Mouse (Mus musculus) lung, embryonic 15.5 days (tissue): ENCODE measurements around the gene Ndufs2. TPM values are rescaled to one million over a fixed set of nuclear protein-coding genes. Genes with fewer than 3 reads are reported as not detected.

Experiments
- ATAC-seq: fragments of 200-750 bp; cut with Nextera tagmentation; 2 replicates; pipeline ENCODE4 v1.8.0; 2017; ENCODE audit warnings: moderate number of reproducible peaks, borderline replicate concordance; ENCODE audit not compliant: low FRiP score, low TSS enrichment; ENCODE audit errors: extremely low read depth
- H3K27ac ChIP-seq: fragments of 300-500 bp; sonication (generic); 2 replicates; pipeline ENCODE4 v1.5.1; 2015; ENCODE audit warnings: moderate library complexity, mild to moderate bottlenecking, inconsistent platforms
- H3K27me3 ChIP-seq: fragments of 300-500 bp; sonication (generic); 2 replicates; pipeline ENCODE4 v1.6.1; 2015; ENCODE audit warnings: inconsistent platforms
- H3K36me3 ChIP-seq: fragments of 300-500 bp; sonication (generic); 2 replicates; pipeline ENCODE4 v1.6.1; 2015; ENCODE audit warnings: inconsistent platforms
- H3K4me1 ChIP-seq: fragments of 300-500 bp; sonication (generic); 2 replicates; pipeline ENCODE4 v1.6.1; 2015; ENCODE audit warnings: inconsistent platforms
- H3K4me2 ChIP-seq: fragments of 300-500 bp; sonication (generic); 2 replicates; pipeline ENCODE4 v1.6.1; 2015; ENCODE audit warnings: inconsistent platforms, mild to moderate bottlenecking, moderate library complexity
- H3K4me3 ChIP-seq: fragments of 300-500 bp; sonication (generic); 2 replicates; pipeline ENCODE4 v1.5.1; 2015; ENCODE audit warnings: mild to moderate bottlenecking, inconsistent platforms
- H3K9ac ChIP-seq: fragments of 300-500 bp; sonication (generic); 2 replicates; pipeline ENCODE4 v1.6.1; 2015; ENCODE audit warnings: inconsistent platforms
- H3K9me3 ChIP-seq: fragments of 300-500 bp; sonication (generic); 2 replicates; pipeline ENCODE4 v1.6.1; 2016; ENCODE audit warnings: inconsistent platforms
- whole genome bisulfite sequencing: fragments of 180-500 bp; shearing (Covaris S2); methylation state at CpG from one replicate; pipeline ENCODE4 v1.1.7; 2015; 5-methylcytosine and 5-hydroxymethylcytosine counted together
- polyA plus RNA-seq: library from polyadenylated mRNA; unstranded; fragments of >200 nt; fragmentation: Nextera tagmentation; extraction: Ambion mirVana; gene quantifications from 2 replicates; pipeline ENCODE4 v1.2.1, GENCODE M21; 2015

The Ndufs2 gene
- polyA plus RNA-seq, 1 experiment from 2014 or later: 241 TPM

GRCm38 (mm10) chr1:171263185-171263611 is 12.0 kb upstream of the Ndufs2 start:
- Histone ChIP-seq H3K4me1 (peaks cover 38% of the 10 kb centered on the region), H3K4me3 (no peak overlapping the region), H3K36me3 (no peaks in the 10 kb centered on the region), H3K27ac (peak overlapping the region; percentile 97), H3K4me2 (peak overlapping the region; percentile 55), H3K9me3 (no peaks in the 10 kb centered on the region), H3K27me3 (no peaks in the 10 kb centered on the region), H3K9ac (no peak overlapping the region)
- peak; percentile 93 for ATAC-seq
- WGBS: 0% methylated on average over 2 of the region's 2 CpGs

- peak overlapping the region; percentile 29; the same call in 1 of the 2 replicates for H3K9ac ChIP-seq
- H3K4me1 ChIP-seq: peaks cover 38% of the 10 kb centered on the region
- H3K36me3 ChIP-seq: no peaks in the 10 kb centered on the region
- ATAC-seq: peak; percentile 86
- peak overlapping the region; percentile 22 for H3K4me3 ChIP-seq
- H3K27me3 ChIP-seq: no peaks in the 10 kb centered on the region
- peak overlapping the region; percentile 97 for H3K27ac ChIP-seq
- no peaks in the 10 kb centered on the region for H3K9me3 ChIP-seq
- H3K4me2 ChIP-seq: peak overlapping the region; percentile 55
- under 1% methylated on average over 8 of the region's 8 CpGs for WGBS
Observed at GRCm38 (mm10) chr1:171262594-171263130, 11.5 kb upstream of the Ndufs2 start.

- Histone ChIP-seq H3K27ac (peak overlapping the region; percentile 97), H3K27me3 (no peaks in the 10 kb centered on the region), H3K4me1 (peaks cover 38% of the 10 kb centered on the region), H3K9me3 (no peaks in the 10 kb centered on the region), H3K9ac (no peak overlapping the region), H3K4me2 (no peak overlapping the region), H3K36me3 (no peaks in the 10 kb centered on the region), H3K4me3 (no peak overlapping the region)
- 25% methylated on average over 3 of the region's 3 CpGs for WGBS
- ATAC-seq: no peak
Observed at GRCm38 (mm10) chr1:171260316-171260715, 9.1 kb upstream of the Ndufs2 start.

- ATAC-seq: no peak
Observed at GRCm38 (mm10) chr1:171258921-171259320, 7.7 kb upstream of the Ndufs2 start.

GRCm38 (mm10) chr1:171257781-171258180 is 6.6 kb upstream of the Ndufs2 start:
- H3K4me2 ChIP-seq: no peak overlapping the region
- no peaks in the 10 kb centered on the region for H3K9me3 ChIP-seq
- H3K27ac ChIP-seq: no peak overlapping the region
- no peak overlapping the region for H3K9ac ChIP-seq
- no peaks in the 10 kb centered on the region for H3K27me3 ChIP-seq
- no peak for ATAC-seq
- H3K4me1 ChIP-seq: peaks cover 31% of the 10 kb centered on the region
- 88% methylated on average over 9 of the region's 9 CpGs for WGBS
- no peak overlapping the region for H3K4me3 ChIP-seq
- no peaks in the 10 kb centered on the region for H3K36me3 ChIP-seq

More at GRCm38 (mm10) chr1:171258921-171259320, 7.7 kb upstream of the Ndufs2 start:
- no peak overlapping the region for H3K4me2 ChIP-seq
- H3K4me1 ChIP-seq: peaks cover 35% of the 10 kb centered on the region
- H3K27me3 ChIP-seq: no peaks in the 10 kb centered on the region
- H3K36me3 ChIP-seq: no peaks in the 10 kb centered on the region
- no peak overlapping the region for H3K4me3 ChIP-seq
- H3K9me3 ChIP-seq: no peaks in the 10 kb centered on the region
- WGBS: 74% methylated on average over 17 of the region's 17 CpGs
- H3K9ac ChIP-seq: no peak overlapping the region
- no peak overlapping the region for H3K27ac ChIP-seq

- Histone ChIP-seq H3K27ac (no peak overlapping the region), H3K9ac (no peak overlapping the region), H3K4me3 (no peak overlapping the region), H3K9me3 (no peaks in the 10 kb centered on the region), H3K27me3 (no peaks in the 10 kb centered on the region), H3K4me1 (peaks cover 31% of the 10 kb centered on the region), H3K4me2 (no peak overlapping the region), H3K36me3 (no peaks in the 10 kb centered on the region)
- WGBS: 55% methylated on average over 15 of the region's 15 CpGs
- no peak for ATAC-seq
Observed at GRCm38 (mm10) chr1:171256937-171257548, 5.9 kb upstream of the Ndufs2 start.

- no peak overlapping the region for H3K9ac ChIP-seq
- 87% methylated on average over 24 of the region's 24 CpGs for WGBS
- no peak overlapping the region for H3K4me2 ChIP-seq
- no peaks in the 10 kb centered on the region for H3K27me3 ChIP-seq
- no peak for ATAC-seq
- no peaks in the 10 kb centered on the region for H3K9me3 ChIP-seq
- no peak overlapping the region for H3K27ac ChIP-seq
- no peak overlapping the region for H3K4me3 ChIP-seq
- H3K36me3 ChIP-seq: no peaks in the 10 kb centered on the region
- peaks cover 32% of the 10 kb centered on the region for H3K4me1 ChIP-seq
Observed at GRCm38 (mm10) chr1:171256095-171256818, 5.1 kb upstream of the Ndufs2 start.

- H3K4me2 ChIP-seq: peak overlapping the region; percentile 63
- no peak for ATAC-seq
- H3K9ac ChIP-seq: peak overlapping the region; percentile 29
- H3K4me3 ChIP-seq: peak overlapping the region; percentile 33; the same call in 1 of the 2 replicates
- 0 out of 2 replicates have a peak, but pooled peaks cover 4% of the 10 kb centered on the region for H3K27me3 ChIP-seq
- no peaks in the 10 kb centered on the region for H3K36me3 ChIP-seq
- 51% methylated on average over 17 of the region's 17 CpGs for WGBS
- H3K27ac ChIP-seq: peak overlapping the region; percentile 96
- H3K4me1 ChIP-seq: peaks cover 50% of the 10 kb centered on the region
- H3K9me3 ChIP-seq: no peaks in the 10 kb centered on the region
Observed at GRCm38 (mm10) chr1:171252415-171252814, 1.2 kb upstream of the Ndufs2 start.

GRCm38 (mm10) chr1:171251594-171252324 is 571 bp upstream of the Ndufs2 start:
- peak overlapping the region; percentile 63 for H3K4me2 ChIP-seq
- H3K9me3 ChIP-seq: no peaks in the 10 kb centered on the region
- H3K36me3 ChIP-seq: no peaks in the 10 kb centered on the region
- peak overlapping the region; percentile 29 for H3K9ac ChIP-seq
- peak overlapping the region; percentile 96 for H3K27ac ChIP-seq
- peak overlapping the region; percentile 33 for H3K4me3 ChIP-seq
- peak; percentile 11; the same call in 1 of the 2 replicates for ATAC-seq
- H3K4me1 ChIP-seq: peaks cover 52% of the 10 kb centered on the region
- H3K27me3 ChIP-seq: 0 out of 2 replicates have a peak, but pooled peaks cover 4% of the 10 kb centered on the region
- WGBS: 10% methylated on average over 13 of the region's 13 CpGs

- Histone ChIP-seq H3K4me1 (peaks cover 66% of the 10 kb centered on the region), H3K4me3 (peak within 1 kb of the TSS; percentile 33), H3K27me3 (0 out of 2 replicates have a peak, but pooled peaks cover 4% of the 10 kb centered on the region), H3K27ac (peak within 1 kb of the TSS; percentile 96), H3K36me3 (peaks cover 1% of the 10 kb centered on the region; the same call in 1 of the 2 replicates), H3K4me2 (peak within 1 kb of the TSS; percentile 63), H3K9ac (peak within 1 kb of the TSS; percentile 29), H3K9me3 (no peaks in the 10 kb centered on the region)
- WGBS: 13% methylated on average over 5 of the region's 5 CpGs
- peak; percentile 32; the same call in 1 of the 2 replicates for ATAC-seq
Observed at GRCm38 (mm10) chr1:171249913-171250600, 1.1 kb downstream of the Ndufs2 start, which contains the start of gene Adamts4. Adamts4 (plus strand) TSS chr1:171250421.
